In genomic region chr9:37613182-37613910, GRCm38 (mm10) we compare ENCODE assay signal across 8 mouse cellular contexts. TPM values are rescaled to one million over a fixed set of nuclear protein-coding genes. Genes with fewer than 3 reads are reported as not detected.
DNase-seq lines count a peak whose midpoint lies in the region; ATAC-seq and TF ChIP-seq lines count a peak whose summit lies in the region.

Gene Spa17 (minus strand): TSS chr9:37613722.

- H3K36me3 ChIP-seq in heart, embryonic 12.5 days = no peaks in the 10 kb centered on the region
- H3K36me3 ChIP-seq in kidney, postnatal 0 days (ENCODE audit: insufficient read depth, low read length) = no peaks in the 10 kb centered on the region
- H3K36me3 ChIP-seq in liver, embryonic 11.5 days (ENCODE audit: control insufficient read depth, insufficient read depth, low read length) = no peaks in the 10 kb centered on the region
- H3K36me3 ChIP-seq in stomach, embryonic 14.5 days (ENCODE audit: control insufficient read depth, insufficient read depth, low read length) = no peaks in the 10 kb centered on the region

- TF ChIP-seq CTCF in kidney, postnatal 0 days (IDR thresholded peaks at IDR 0.05; ENCODE audit: low read depth) = peak; percentile 2; the same call in 1 of the 2 replicates

- peak within 1 kb of the TSS; percentile 84 for H3K9ac ChIP-seq in heart, embryonic 12.5 days
- H3K9ac ChIP-seq in kidney, postnatal 0 days (ENCODE audit: low read depth, low read length) = peak within 1 kb of the TSS; percentile 58
- H3K9ac ChIP-seq in liver, embryonic 11.5 days (ENCODE audit: low read depth, low read length) = peak within 1 kb of the TSS; percentile 68
- peak within 1 kb of the TSS; percentile 59 for H3K9ac ChIP-seq in stomach, embryonic 14.5 days (replicated peaks; ENCODE audit: low read depth, low read length)

- H3K4me3 ChIP-seq in heart, embryonic 12.5 days = peak within 1 kb of the TSS; percentile 70
- peak within 1 kb of the TSS; percentile 58 for H3K4me3 ChIP-seq in kidney, postnatal 0 days (replicated peaks; ENCODE audit: low read depth, low read length)
- peak within 1 kb of the TSS; percentile 69 for H3K4me3 ChIP-seq in liver, embryonic 11.5 days (ENCODE audit: low read depth, low read length)
- peak within 1 kb of the TSS; percentile 64 for H3K4me3 ChIP-seq in stomach, embryonic 14.5 days (ENCODE audit: low read depth, low read length)

- ATAC-seq in erythroid progenitor cell, adult 5-6 weeks (replicated peaks; ENCODE audit: low FRiP score, poor library complexity, severe bottlenecking) = peak; percentile 95
- ATAC-seq in heart, embryonic 12.5 days (ENCODE audit: insufficient number of reproducible peaks, low FRiP score) = peak; percentile 97
- ATAC-seq in kidney, postnatal 0 days (replicated peaks; ENCODE audit: low FRiP score, low read depth) = peak; percentile 97
- peak; percentile 96 for ATAC-seq in liver, embryonic 11.5 days (replicated peaks; ENCODE audit: low FRiP score)
- ATAC-seq in stomach, embryonic 14.5 days (ENCODE audit: insufficient number of reproducible peaks, insufficient read depth, low FRiP score, low read depth) = peak; percentile 97

- under 1% methylated on average over 45 of the region's 45 CpGs for whole genome bisulfite sequencing in heart, embryonic 12.5 days
- under 1% methylated on average over 45 of the region's 45 CpGs for WGBS in kidney, postnatal 0 days
- under 1% methylated on average over 45 of the region's 45 CpGs for WGBS in liver, embryonic 11.5 days
- under 1% methylated on average over 45 of the region's 45 CpGs for WGBS in stomach, embryonic 14.5 days

- H3K27me3 ChIP-seq in heart, embryonic 12.5 days (replicated peaks) = no peaks in the 10 kb centered on the region
- H3K27me3 ChIP-seq in kidney, postnatal 0 days (ENCODE audit: insufficient read depth, low read length) = no peaks in the 10 kb centered on the region
- no peaks in the 10 kb centered on the region for H3K27me3 ChIP-seq in liver, embryonic 11.5 days (replicated peaks; ENCODE audit: control insufficient read depth, insufficient read depth, low read length)
- no peaks in the 10 kb centered on the region for H3K27me3 ChIP-seq in stomach, embryonic 14.5 days (ENCODE audit: control insufficient read depth, insufficient read depth, low read length)

- H3K4me2 ChIP-seq in heart, embryonic 12.5 days = peak within 1 kb of the TSS; percentile 84
- peak within 1 kb of the TSS; percentile 70 for H3K4me2 ChIP-seq in kidney, postnatal 0 days (ENCODE audit: low read length)
- H3K4me2 ChIP-seq in liver, embryonic 11.5 days = peak within 1 kb of the TSS; percentile 74
- H3K4me2 ChIP-seq in stomach, embryonic 14.5 days (replicated peaks; ENCODE audit: low read depth, low read length) = peak within 1 kb of the TSS; percentile 59

- DNase-seq in CD4-positive helper T cell, adult 2 months (ENCODE audit: low read depth, low spot score) = peak; percentile 95
- peak; percentile 78 for DNase-seq in brain, embryonic 18.5 days (ENCODE audit: low read depth, low spot score)
- DNase-seq in kidney, postnatal 0 days (ENCODE audit: low spot score) = peak; percentile 97
- peak; percentile 91 for DNase-seq in liver, embryonic 11.5 days (ENCODE audit: low spot score)
- peak; percentile 94 for DNase-seq in naive thymus-derived CD4-positive, alpha-beta T cell, adult 2 months (ENCODE audit: low read depth)

- H3K4me1 ChIP-seq in heart, embryonic 12.5 days (replicated peaks) = no peaks in the 10 kb centered on the region
- H3K4me1 ChIP-seq in kidney, postnatal 0 days (replicated peaks; ENCODE audit: insufficient read depth, low read length) = 0 out of 2 replicates have a peak, but pooled peaks cover 4% of the 10 kb centered on the region
- 0 out of 2 replicates have a peak, but pooled peaks cover 3% of the 10 kb centered on the region for H3K4me1 ChIP-seq in liver, embryonic 11.5 days (replicated peaks; ENCODE audit: control insufficient read depth, insufficient read depth, low read length)
- H3K4me1 ChIP-seq in stomach, embryonic 14.5 days (ENCODE audit: control insufficient read depth, insufficient read depth, low read length) = no peaks in the 10 kb centered on the region

- H3K9me3 ChIP-seq in heart, embryonic 12.5 days (replicated peaks) = no peaks in the 10 kb centered on the region
- H3K9me3 ChIP-seq in kidney, postnatal 0 days (replicated peaks; ENCODE audit: low read length) = no peaks in the 10 kb centered on the region
- H3K9me3 ChIP-seq in liver, embryonic 11.5 days (ENCODE audit: control insufficient read depth, low read length) = no peaks in the 10 kb centered on the region
- no peaks in the 10 kb centered on the region for H3K9me3 ChIP-seq in stomach, embryonic 14.5 days (ENCODE audit: control insufficient read depth, low read depth, low read length)

- peak within 1 kb of the TSS; percentile 75 for H3K27ac ChIP-seq in heart, embryonic 12.5 days (ENCODE audit: poor library complexity, severe bottlenecking)
- H3K27ac ChIP-seq in kidney, postnatal 0 days = peak within 1 kb of the TSS; percentile 55
- peak within 1 kb of the TSS; percentile 42; the same call in 1 of the 2 replicates for H3K27ac ChIP-seq in liver, embryonic 11.5 days (ENCODE audit: low read depth, low read length)
- H3K27ac ChIP-seq in stomach, embryonic 14.5 days (ENCODE audit: low read length) = peak within 1 kb of the TSS; percentile 74

RNA-seq across cellular contexts. Expression of gene Spa17, which starts in this region (rescaled TPM):
- total RNA-seq in erythroid progenitor cell, adult 5-6 weeks (2015; ENCODE audit: low replicate concordance) = not detected in 2 replicates
- total RNA-seq in erythroid progenitor cell, adult 5-6 weeks (2017; ENCODE audit: low replicate concordance) = 11.6 TPM in 1 of 2 replicates, not detected in the other
- 6.2 and 6.7 TPM in 2 replicates for polyA plus RNA-seq in heart, embryonic 12.5 days (2016; fragmentation: Nextera tagmentation; extraction: Ambion mirVana)
- polyA plus RNA-seq in kidney, postnatal 0 days (2015; fragmentation: Nextera tagmentation; extraction: Ambion mirVana) = 10.7 and 12.3 TPM in 2 replicates
- polyA plus RNA-seq in liver, embryonic 11.5 days (2014; fragmentation: Nextera tagmentation; extraction: Ambion mirVana) = 3.9 and 4.9 TPM in 2 replicates
- polyA plus RNA-seq in stomach, embryonic 14.5 days (2014; fragmentation: Nextera tagmentation; extraction: Ambion mirVana) = 5.3 and 7.4 TPM in 2 replicates

Comparison
In these comparisons a context has a peak if more than half of its experiments do, and no peak if none do; other contexts are left out.
1. Peak in every context shown above with its lines: DNase-seq, ATAC-seq, H3K4me3 ChIP-seq and H3K27ac ChIP-seq.